Mouse (Mus musculus) stomach, embryonic 14.5 days (tissue): ENCODE data around the gene Fam189a2. TPM values are rescaled to one million over a fixed set of nuclear protein-coding genes. Genes with fewer than 3 reads are reported as not detected.

ENCODE experiments used
- ATAC-seq: fragments of 200-750 bp; cut with Nextera tagmentation; 2 replicates; pipeline ENCODE4 v1.8.0; 2017; ENCODE audit warnings: low read depth, moderate TSS enrichment; ENCODE audit not compliant: insufficient number of reproducible peaks, insufficient read depth, low FRiP score
- H3K27ac ChIP-seq: fragments of 300-500 bp; sonication (generic); 2 replicates; pipeline ENCODE4 v1.5.1; 2014; ENCODE audit warnings: mild to moderate bottlenecking, low read length, moderate library complexity, mixed read lengths
- H3K27me3 ChIP-seq: fragments of 300-500 bp; sonication (generic); 2 replicates; pipeline ENCODE4 v1.6.1; 2014; ENCODE audit warnings: low read length, control low read depth, mixed read lengths; ENCODE audit not compliant: control insufficient read depth, insufficient read depth
- H3K36me3 ChIP-seq: fragments of 300-500 bp; sonication (generic); 2 replicates; pipeline ENCODE4 v1.6.1; 2014; ENCODE audit warnings: mild to moderate bottlenecking, control low read depth, low read length, moderate library complexity, mixed read lengths; ENCODE audit not compliant: control insufficient read depth, insufficient read depth
- H3K4me1 ChIP-seq: fragments of 300-500 bp; sonication (generic); 2 replicates; pipeline ENCODE4 v1.6.1; 2014; ENCODE audit warnings: low read length, control low read depth, mixed read lengths; ENCODE audit not compliant: control insufficient read depth, insufficient read depth
- H3K4me2 ChIP-seq: fragments of 300-500 bp; sonication (generic); replicated peaks from 2 replicates; pipeline ENCODE4 v1.6.1; 2014; ENCODE audit warnings: low read depth, low read length, control low read depth
- H3K4me3 ChIP-seq: fragments of 300-500 bp; sonication (generic); 2 replicates; pipeline ENCODE4 v1.5.1; 2014; ENCODE audit warnings: low read depth, low read length, control low read depth
- H3K9ac ChIP-seq: fragments of 300-500 bp; sonication (generic); replicated peaks from 2 replicates; pipeline ENCODE4 v1.6.1; 2014; ENCODE audit warnings: low read depth, mild to moderate bottlenecking, control low read depth, low read length, moderate library complexity, mixed read lengths
- H3K9me3 ChIP-seq: fragments of 300-500 bp; sonication (generic); 2 replicates; pipeline ENCODE4 v1.6.1; 2016; ENCODE audit warnings: low read depth, low read length, control low read depth; ENCODE audit not compliant: control insufficient read depth
- WGBS: fragments of 180-500 bp; shearing (Covaris S2); extraction: QIAGEN DNeasy Blood & Tissue Kit; methylation state at CpG from one replicate; pipeline ENCODE4 v1.1.7; 2014; 5-methylcytosine and 5-hydroxymethylcytosine counted together
- polyA plus RNA-seq: library from polyadenylated mRNA; unstranded; fragments of >200 nt; fragmentation: Nextera tagmentation; extraction: Ambion mirVana; gene quantifications from 2 replicates; pipeline ENCODE4 v1.2.1, GENCODE M21; 2014

Fam189a2 gene
- polyA plus RNA-seq, 1 experiment from 2014 or later: 0.62 TPM

- no peak overlapping the region for H3K9ac ChIP-seq
- H3K4me2 ChIP-seq: no peak overlapping the region
- peaks cover 7% of the 10 kb centered on the region for H3K4me1 ChIP-seq
- no peaks in the 10 kb centered on the region for H3K9me3 ChIP-seq
- no peak for ATAC-seq
- H3K36me3 ChIP-seq: no peaks in the 10 kb centered on the region
- H3K27ac ChIP-seq: no peak overlapping the region
- WGBS: 73% methylated on average over 3 of the region's 3 CpGs
- H3K4me3 ChIP-seq: no peak overlapping the region
- H3K27me3 ChIP-seq: no peaks in the 10 kb centered on the region
Measured at GRCm38 (mm10) chr19:24013241-24013640, 17.6 kb downstream of the Fam189a2 start.

GRCm38 (mm10) chr19:24012479-24012878 lies 18.3 kb downstream of the Fam189a2 start:
- Histone ChIP-seq H3K27ac (no peak overlapping the region), H3K27me3 (no peaks in the 10 kb centered on the region), H3K4me3 (no peak overlapping the region), H3K9ac (no peak overlapping the region), H3K9me3 (no peaks in the 10 kb centered on the region), H3K4me2 (no peak overlapping the region), H3K4me1 (peaks cover 6% of the 10 kb centered on the region), H3K36me3 (no peaks in the 10 kb centered on the region)
- WGBS: 93% methylated on average over 8 of the region's 8 CpGs
- ATAC-seq: no peak

- Histone ChIP-seq H3K4me3 (no peak overlapping the region), H3K4me1 (0 out of 2 replicates have a peak, but pooled peaks cover 2% of the 10 kb centered on the region), H3K27ac (no peak overlapping the region; the same call in 1 of the 2 replicates), H3K4me2 (no peak overlapping the region), H3K9ac (no peak overlapping the region), H3K36me3 (no peaks in the 10 kb centered on the region), H3K27me3 (no peaks in the 10 kb centered on the region), H3K9me3 (no peaks in the 10 kb centered on the region)
- WGBS: 62% methylated on average over 4 of the region's 4 CpGs
- ATAC-seq: peak; percentile 58; the same call in 1 of the 2 replicates
Measured at GRCm38 (mm10) chr19:24007638-24008360, 23.0 kb downstream of the Fam189a2 start.

DNA sequence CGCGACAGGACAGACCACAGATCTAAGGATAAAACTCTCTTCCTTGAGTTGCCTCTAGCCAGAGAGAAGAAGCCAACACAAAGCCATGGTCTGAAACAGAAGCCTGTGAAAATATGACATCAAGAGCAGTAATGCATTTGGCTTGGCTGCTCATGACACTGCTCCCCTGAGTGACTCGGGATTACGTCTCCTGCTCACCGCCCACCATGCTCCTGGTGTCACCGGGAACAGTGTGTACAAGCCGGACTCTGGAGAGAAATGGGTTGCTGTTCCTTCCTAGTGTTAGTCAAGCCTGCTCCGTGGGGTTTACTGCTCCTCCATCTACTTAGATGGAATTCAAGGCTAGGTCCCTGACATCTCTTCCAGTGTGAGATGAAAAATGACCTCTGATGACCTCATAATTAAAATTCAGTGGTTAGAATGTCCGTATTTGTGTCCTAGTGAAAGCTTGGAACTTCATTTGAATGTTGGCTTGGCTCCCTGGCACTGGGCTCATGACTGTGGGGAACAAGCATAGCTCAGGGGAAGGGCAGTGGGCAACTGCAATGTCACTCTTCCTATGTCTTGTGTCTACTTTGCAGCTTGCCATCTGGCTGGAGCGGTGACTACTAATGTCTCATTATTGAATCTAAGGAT lies 23.7 kb downstream of the Fam189a2 start:
- no peak overlapping the region for H3K4me2 ChIP-seq
- H3K27me3 ChIP-seq: no peaks in the 10 kb centered on the region
- H3K9ac ChIP-seq: no peak overlapping the region
- H3K27ac ChIP-seq: no peak overlapping the region; the same call in 1 of the 2 replicates
- H3K4me3 ChIP-seq: no peak overlapping the region
- ATAC-seq: no peak
- H3K4me1 ChIP-seq: 0 out of 2 replicates have a peak, but pooled peaks cover 2% of the 10 kb centered on the region
- H3K9me3 ChIP-seq: no peaks in the 10 kb centered on the region
- 87% methylated on average over 10 of the region's 10 CpGs for WGBS
- H3K36me3 ChIP-seq: no peaks in the 10 kb centered on the region

DNA sequence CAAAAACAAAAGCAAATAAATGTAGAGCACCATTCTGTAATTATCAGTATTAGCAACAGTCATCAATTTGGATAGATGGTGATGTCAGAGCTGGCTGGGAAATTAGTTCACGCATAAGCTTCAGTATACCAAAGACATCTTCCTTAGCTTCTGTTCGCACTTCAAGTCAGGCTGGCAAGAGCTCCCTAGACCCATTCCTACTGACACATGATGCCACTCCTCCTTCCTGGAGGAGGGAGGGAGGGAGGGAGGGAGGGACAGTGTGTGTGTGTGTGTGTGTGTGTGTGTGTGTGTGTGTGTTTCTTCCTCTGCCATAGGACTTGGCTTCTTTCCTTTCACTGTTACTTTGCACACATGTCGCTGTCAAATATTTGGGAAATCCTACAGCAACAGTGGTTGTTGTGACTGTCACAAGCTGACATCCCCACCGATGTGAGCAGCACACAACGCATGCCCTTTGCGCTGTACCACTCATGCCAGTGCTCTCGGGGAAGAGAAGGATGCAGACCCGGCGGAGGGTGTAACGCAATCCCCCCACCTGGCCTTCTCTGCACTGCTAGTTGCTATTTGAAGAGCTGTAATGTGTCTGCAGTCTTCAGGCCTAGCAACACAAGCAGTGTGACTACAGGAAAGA lies 34.9 kb downstream of the Fam189a2 start:
- Histone ChIP-seq H3K9me3 (no peaks in the 10 kb centered on the region), H3K4me3 (no peak overlapping the region), H3K27ac (no peak overlapping the region), H3K36me3 (no peaks in the 10 kb centered on the region), H3K4me2 (no peak overlapping the region), H3K27me3 (no peaks in the 10 kb centered on the region), H3K9ac (no peak overlapping the region), H3K4me1 (no peaks in the 10 kb centered on the region)
- whole genome bisulfite sequencing: 80% methylated on average over 10 of the region's 10 CpGs
- no peak for ATAC-seq

DNA sequence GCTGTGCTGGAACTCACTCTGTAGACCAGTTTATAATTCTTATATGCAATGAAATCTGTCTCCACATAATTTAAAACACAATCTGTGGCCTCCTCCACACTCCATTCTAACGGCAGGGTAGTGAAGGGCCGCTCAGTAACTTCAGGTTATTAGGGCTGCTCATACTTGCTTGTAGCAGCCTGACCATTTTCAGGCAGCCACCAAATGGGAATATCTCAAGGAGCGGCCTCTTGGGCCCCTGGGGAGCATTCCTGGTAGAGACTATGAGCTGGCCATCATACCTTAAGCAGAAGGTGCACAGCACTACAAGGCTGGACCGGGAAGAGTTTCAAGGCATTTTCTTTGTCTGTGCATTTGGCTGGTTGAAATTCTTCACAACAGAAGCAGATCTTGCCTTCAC lies 42.7 kb downstream of the Fam189a2 start:
- Histone ChIP-seq H3K4me3 (no peak overlapping the region), H3K9me3 (no peaks in the 10 kb centered on the region), H3K27me3 (no peaks in the 10 kb centered on the region), H3K4me1 (no peaks in the 10 kb centered on the region), H3K27ac (no peak overlapping the region), H3K9ac (no peak overlapping the region), H3K36me3 (no peaks in the 10 kb centered on the region), H3K4me2 (no peak overlapping the region)
- WGBS: 79% methylated on average over 4 of the region's 4 CpGs
- no peak for ATAC-seq

DNA sequence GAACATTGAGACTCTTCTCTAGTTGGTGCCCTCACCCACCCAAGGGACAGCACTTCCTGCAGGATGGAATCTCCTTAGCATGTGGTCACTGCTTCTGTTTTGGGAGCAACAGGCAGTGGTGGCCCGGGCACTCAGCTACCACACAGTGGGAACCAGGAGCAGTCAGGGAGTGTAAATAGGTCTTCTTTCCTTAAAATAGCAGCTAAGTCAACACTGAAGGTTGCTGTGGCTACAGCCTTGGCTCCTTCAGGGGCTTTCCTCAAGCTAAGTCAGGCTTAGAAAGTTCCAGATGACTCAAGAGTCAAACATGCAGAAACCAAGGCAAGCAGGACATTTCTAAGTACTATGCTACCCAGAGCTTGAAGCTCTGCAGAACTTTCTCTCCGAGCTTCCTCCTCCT lies 43.5 kb downstream of the Fam189a2 start:
- Histone ChIP-seq H3K27ac (no peak overlapping the region), H3K9me3 (no peaks in the 10 kb centered on the region), H3K4me2 (no peak overlapping the region), H3K4me3 (no peak overlapping the region), H3K9ac (no peak overlapping the region), H3K36me3 (no peaks in the 10 kb centered on the region), H3K4me1 (no peaks in the 10 kb centered on the region), H3K27me3 (no peaks in the 10 kb centered on the region)
- ATAC-seq: no peak
- WGBS: 55% methylated on average over 2 of the region's 2 CpGs

DNA sequence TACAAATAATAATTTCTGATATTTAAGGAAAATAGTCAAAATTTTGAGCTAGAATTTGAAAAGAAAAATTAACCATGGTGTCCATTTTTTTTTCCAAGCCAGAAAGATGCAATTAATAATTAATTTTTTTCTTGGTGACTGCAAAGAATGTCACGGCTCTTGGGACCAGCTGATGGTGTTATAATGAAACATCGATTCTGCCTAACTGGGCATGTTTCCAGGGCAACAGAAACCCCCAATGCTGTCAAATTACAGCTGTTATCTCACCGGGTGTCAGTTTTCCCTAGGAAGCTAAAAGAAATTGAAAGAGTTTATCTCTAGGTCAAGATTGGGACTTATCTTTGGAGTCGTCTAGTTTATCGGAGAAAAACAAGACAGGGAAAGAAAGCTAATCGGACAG lies 46.6 kb downstream of the Fam189a2 start:
- WGBS: 37% methylated on average over 6 of the region's 6 CpGs
- H3K9me3 ChIP-seq: no peaks in the 10 kb centered on the region
- no peak overlapping the region for H3K4me3 ChIP-seq
- H3K27me3 ChIP-seq: no peaks in the 10 kb centered on the region
- no peak overlapping the region for H3K9ac ChIP-seq
- H3K4me2 ChIP-seq: no peak overlapping the region
- H3K36me3 ChIP-seq: no peaks in the 10 kb centered on the region
- no peak for ATAC-seq
- no peak overlapping the region for H3K27ac ChIP-seq
- no peaks in the 10 kb centered on the region for H3K4me1 ChIP-seq
